Mouse (Mus musculus) layer of hippocampus, postnatal 10 days (tissue): ENCODE data around the gene Dlec1. TPM values are rescaled to one million over a fixed set of nuclear protein-coding genes. Genes with fewer than 3 reads are reported as not detected.

ENCODE experiments used
- total RNA-seq, 2 experiments: library from RNA; stranded (reverse); gene quantifications; 2 replicates each; pipeline ENCODE4 v1.2.3; 2021

Gene Dlec1
- total RNA-seq, 2 experiments from 2014 or later: 1.8 to 2.7 TPM

Other genes starting within 250 kb of the Dlec1 start
- gene Ctdspl, start 176.0 kb upstream of the Dlec1 start, total RNA-seq: 10 to 100 TPM; 17.0 to 19.0 TPM
- 1 to 10 TPM in 1 of 2 experiments, under 1 TPM in 1; 0.78 to 1.3 TPM for gene Vill, start 49.7 kb upstream of the Dlec1 start, total RNA-seq
- 10 to 100 TPM; 10.8 to 12.1 TPM for gene Plcd1, start 9.0 kb upstream of the Dlec1 start, total RNA-seq
- gene Acaa1b, start 54.6 kb downstream of the Dlec1 start, total RNA-seq: 1 to 10 TPM; 2.1 to 2.5 TPM
- not detected for gene Gm47289, start 56.7 kb downstream of the Dlec1 start, total RNA-seq
- not detected for gene Slc22a13, start 106.6 kb downstream of the Dlec1 start, total RNA-seq
- gene Oxsr1, start 219.9 kb downstream of the Dlec1 start, total RNA-seq: 10 to 100 TPM; 37.1 to 41.5 TPM
- gene Acaa1a, start 237.2 kb downstream of the Dlec1 start, total RNA-seq: 10 to 100 TPM; 66.2 to 79.4 TPM
- 1 to 10 TPM; 5.2 to 5.9 TPM for gene Myd88, start 238.9 kb downstream of the Dlec1 start, total RNA-seq